Mouse (Mus musculus) B cell, adult 2 months (primary cell): Measurements from ENCODE around the gene Osbpl5.

Source experiments
- DNase-seq, 2 experiments: peaks; one replicate each; pipeline ENCODE4 v3.0.0; 2022

Gene Osbpl5

GRCm38 (mm10) chr7:143753990-143754715 is 2.6 kb downstream of the Osbpl5 start:
- DNase-seq = peak; percentile 73 to 74

- DNase-seq = no peak
Observed at GRCm38 (mm10) chr7:143752606-143753005, 4.2 kb downstream of the Osbpl5 start.

GRCm38 (mm10) chr7:143752056-143752455 is 4.7 kb downstream of the Osbpl5 start:
- DNase-seq = no peak

- no peak for DNase-seq
Observed at GRCm38 (mm10) chr7:143751380-143751779, 5.4 kb downstream of the Osbpl5 start.

GRCm38 (mm10) chr7:143749045-143749444 is 7.7 kb downstream of the Osbpl5 start:
- DNase-seq = no peak

- DNase-seq = peak; percentile 87 to 89
Observed at GRCm38 (mm10) chr7:143748041-143748868, 8.5 kb downstream of the Osbpl5 start.

- no peak for DNase-seq
Observed at GRCm38 (mm10) chr7:143740653-143741052, 16.1 kb downstream of the Osbpl5 start.

- DNase-seq = no peak
Observed at GRCm38 (mm10) chr7:143739511-143740461, 17.0 kb downstream of the Osbpl5 start.

- DNase-seq = no peak
Observed at GRCm38 (mm10) chr7:143738601-143739006, 18.2 kb downstream of the Osbpl5 start.

- DNase-seq = no peak
Observed at GRCm38 (mm10) chr7:143738194-143738593, 18.6 kb downstream of the Osbpl5 start.

GRCm38 (mm10) chr7:143733746-143734145 is 23.0 kb downstream of the Osbpl5 start:
- no peak for DNase-seq

- no peak for DNase-seq
Observed at GRCm38 (mm10) chr7:143729886-143730285, 26.9 kb downstream of the Osbpl5 start.

GRCm38 (mm10) chr7:143726396-143726795 is 30.4 kb downstream of the Osbpl5 start:
- no peak for DNase-seq

- no peak for DNase-seq
Observed at GRCm38 (mm10) chr7:143723841-143724240, 32.9 kb downstream of the Osbpl5 start.

- no peak for DNase-seq
Observed at GRCm38 (mm10) chr7:143722646-143723045, 34.1 kb downstream of the Osbpl5 start.

- DNase-seq = no peak
Observed at GRCm38 (mm10) chr7:143717811-143718210, 39.0 kb downstream of the Osbpl5 start.

- peak; percentile 50 to 51 for DNase-seq
Observed at GRCm38 (mm10) chr7:143713421-143713820, 43.4 kb downstream of the Osbpl5 start.

GRCm38 (mm10) chr7:143712771-143713348 is 43.9 kb downstream of the Osbpl5 start:
- peak; percentile 54 to 55 for DNase-seq

- no peak for DNase-seq
Observed at GRCm38 (mm10) chr7:143712023-143712422, 44.8 kb downstream of the Osbpl5 start.

GRCm38 (mm10) chr7:143711381-143711780 is 45.4 kb downstream of the Osbpl5 start:
- no peak for DNase-seq

GRCm38 (mm10) chr7:143709395-143709794 is 47.4 kb downstream of the Osbpl5 start:
- no peak for DNase-seq

- peak; percentile 90 to 93 for DNase-seq
Observed at GRCm38 (mm10) chr7:143706697-143707438, 49.9 kb downstream of the Osbpl5 start.
